Mouse (Mus musculus): ENCODE results near the gene Ppp2r5c.

Gene Ppp2r5c

DNA sequence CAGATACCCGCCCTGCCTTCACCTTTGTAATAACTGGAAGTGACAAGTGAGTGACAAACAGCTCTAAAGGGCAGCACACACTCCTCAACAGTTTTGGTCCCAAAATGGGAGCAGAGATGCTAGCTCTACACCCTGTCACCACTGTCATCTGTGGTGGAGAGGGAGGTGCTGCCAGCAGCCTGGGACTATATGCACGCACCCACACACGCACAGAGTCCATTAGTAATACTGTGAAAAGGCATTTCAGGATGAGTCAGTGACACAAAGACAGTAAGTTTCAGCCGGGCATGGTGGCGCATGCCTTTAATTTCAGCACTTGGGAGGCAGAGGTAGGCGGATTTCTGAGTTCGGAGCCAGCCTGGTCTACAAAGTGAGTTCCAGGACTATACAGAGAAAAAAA lies 111.3 kb downstream of the Ppp2r5c start:
- no peak for DNase-seq (ENCODE audit: low spot score)

DNA sequence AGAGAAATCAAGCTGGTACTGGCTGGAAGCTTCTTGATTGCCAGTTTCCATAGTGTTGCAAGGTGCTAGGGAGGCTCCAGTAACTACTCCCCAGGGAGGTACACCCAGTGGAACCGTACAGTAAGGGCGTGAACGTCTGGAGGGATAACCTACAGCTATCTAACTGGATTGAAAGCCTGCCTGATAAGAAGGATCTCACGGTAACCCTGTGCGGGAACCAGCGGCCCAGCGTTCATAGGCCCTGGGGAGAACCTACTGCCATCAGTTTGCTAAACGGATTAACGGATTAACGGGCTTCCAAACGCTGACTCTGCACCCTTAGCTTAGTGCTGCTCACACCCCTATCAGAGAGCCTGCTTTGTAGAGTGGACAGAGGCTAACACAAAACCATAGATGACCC lies 116.5 kb downstream of the Ppp2r5c start:
- no peak for DNase-seq (ENCODE audit: low spot score)

DNA sequence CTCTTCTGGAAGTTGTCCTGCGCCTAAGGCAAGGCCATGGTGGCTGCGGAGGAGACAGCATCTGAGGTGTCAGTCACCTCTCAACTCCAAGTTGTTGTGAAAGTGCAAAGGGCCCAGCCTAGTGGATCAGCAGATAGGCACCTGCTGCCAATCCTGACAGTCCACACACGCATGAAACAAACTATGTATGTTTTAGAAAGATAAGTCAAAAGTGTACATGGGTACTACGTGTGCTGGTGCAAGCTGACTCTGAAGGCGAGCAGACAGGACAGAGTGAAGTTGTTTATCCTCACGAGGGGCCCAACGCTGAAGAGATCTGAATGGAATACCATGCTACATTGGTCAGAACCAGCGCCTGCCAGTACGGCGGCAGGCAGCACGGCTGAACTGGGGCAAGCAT lies 117.9 kb downstream of the Ppp2r5c start:
- no peak for DNase-seq (ENCODE audit: low spot score)

DNA sequence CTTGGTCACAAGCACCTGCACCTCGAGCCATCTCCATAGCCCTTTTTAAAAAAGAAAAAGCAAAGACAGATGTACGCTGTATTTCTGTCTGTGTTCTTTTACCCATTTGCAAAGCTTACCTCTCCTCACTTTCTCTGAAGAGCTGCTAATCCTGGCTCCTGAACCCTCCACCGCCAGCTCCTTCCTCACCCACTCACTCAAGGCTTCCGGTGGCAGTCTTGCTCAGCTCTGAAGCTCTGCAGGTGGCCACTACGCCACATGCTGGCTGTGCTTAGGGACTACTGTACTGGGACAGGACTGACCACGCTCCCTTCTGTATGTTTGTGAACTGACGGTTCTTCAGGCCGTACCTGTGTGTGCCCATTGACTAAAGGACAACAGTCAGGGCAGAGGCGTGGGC lies 119.4 kb downstream of the Ppp2r5c start:
- no peak for DNase-seq (ENCODE audit: low spot score)

GRCm38 (mm10) chr12:110571050-110571449 lies 124.1 kb downstream of the Ppp2r5c start:
- DNase-seq (ENCODE audit: low spot score), result no peak

- DNase-seq (ENCODE audit: low spot score), result no peak
These were observed 125.4 kb downstream of the Ppp2r5c start for GRCm38 (mm10) chr12:110572351-110572750.

DNA sequence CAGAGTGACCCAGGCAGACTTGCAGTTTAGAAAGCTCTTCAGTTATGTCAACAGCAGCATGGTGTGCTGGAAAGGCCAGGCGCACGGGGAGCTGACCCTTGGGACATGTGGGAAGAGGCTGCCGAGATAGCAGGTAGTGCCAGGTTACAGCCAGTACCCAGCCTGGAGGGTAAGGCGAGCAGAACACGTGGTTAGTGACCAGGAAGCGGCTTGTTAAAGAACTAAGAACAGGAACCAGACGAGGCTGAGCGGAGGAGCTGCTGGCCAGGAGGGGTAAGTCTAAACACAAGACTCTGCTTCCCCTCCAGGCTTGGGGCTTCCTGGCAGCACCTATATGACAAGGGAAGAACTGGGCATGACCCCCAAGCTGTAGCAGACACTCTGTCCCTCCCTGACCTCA lies 126.7 kb downstream of the Ppp2r5c start:
- DNase-seq (ENCODE audit: low spot score), result no peak

- no peak for DNase-seq (ENCODE audit: low spot score)
These were observed 129.0 kb downstream of the Ppp2r5c start for GRCm38 (mm10) chr12:110575926-110576325.

GRCm38 (mm10) chr12:110578333-110578732 lies 131.4 kb downstream of the Ppp2r5c start:
- no peak for DNase-seq (ENCODE audit: low spot score)

- DNase-seq (ENCODE audit: low spot score), result no peak
These were observed 141.7 kb downstream of the Ppp2r5c start for GRCm38 (mm10) chr12:110588622-110589021.

DNA sequence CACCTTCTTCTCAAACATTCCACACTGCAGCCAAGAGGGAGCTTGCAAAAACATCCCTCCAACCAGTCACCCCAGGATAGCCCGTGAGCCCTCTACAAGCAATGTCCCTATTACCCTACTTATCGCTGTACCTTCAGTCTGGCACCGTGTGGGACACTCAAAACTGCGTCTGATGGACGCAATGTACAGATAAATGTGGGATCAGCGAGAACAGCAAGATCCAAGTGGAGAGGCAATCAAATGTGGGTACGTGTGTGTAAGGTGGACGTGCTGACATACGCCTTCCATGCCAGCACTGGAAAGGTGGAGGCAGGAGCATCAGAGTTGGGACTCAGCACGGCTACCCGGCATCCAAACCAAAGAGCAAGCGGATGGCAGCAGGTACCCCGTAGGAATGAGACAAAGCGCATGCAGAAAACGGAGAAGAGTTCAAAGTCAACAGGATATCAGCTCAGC lies 143.9 kb downstream of the Ppp2r5c start:
- no peak for DNase-seq (ENCODE audit: low spot score)

DNA sequence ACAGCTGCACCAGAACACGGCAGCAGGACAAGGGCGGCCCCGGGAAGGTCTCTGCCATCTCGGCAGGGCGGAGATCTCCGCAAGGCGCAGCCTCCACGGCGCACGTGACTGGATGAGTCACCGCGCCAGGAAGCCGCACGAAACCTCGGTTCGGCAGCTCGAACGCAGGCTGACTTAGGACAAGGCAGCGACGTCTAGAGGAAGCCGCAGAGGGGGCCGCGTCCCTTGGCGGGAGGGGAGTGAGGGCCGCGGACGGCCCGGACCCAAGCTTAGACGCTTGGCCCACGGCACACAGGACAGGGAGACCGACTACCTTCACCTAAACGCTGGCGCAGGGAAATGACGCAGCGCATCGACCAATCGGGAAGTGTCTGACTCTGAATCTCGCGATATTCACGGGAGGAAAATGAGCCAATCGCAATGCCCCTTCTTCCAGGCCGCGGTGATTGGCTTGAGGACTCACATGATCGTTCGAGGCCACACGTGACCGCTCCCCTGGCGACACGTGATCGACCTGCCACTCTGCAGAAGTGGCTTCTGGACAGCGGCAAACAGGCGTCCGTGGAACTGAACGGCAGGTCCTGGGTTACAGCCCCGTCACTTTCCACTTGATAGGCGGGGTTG lies 144.5 kb downstream of the Ppp2r5c start:
- peak; percentile 100 for DNase-seq (ENCODE audit: low spot score)

DNA sequence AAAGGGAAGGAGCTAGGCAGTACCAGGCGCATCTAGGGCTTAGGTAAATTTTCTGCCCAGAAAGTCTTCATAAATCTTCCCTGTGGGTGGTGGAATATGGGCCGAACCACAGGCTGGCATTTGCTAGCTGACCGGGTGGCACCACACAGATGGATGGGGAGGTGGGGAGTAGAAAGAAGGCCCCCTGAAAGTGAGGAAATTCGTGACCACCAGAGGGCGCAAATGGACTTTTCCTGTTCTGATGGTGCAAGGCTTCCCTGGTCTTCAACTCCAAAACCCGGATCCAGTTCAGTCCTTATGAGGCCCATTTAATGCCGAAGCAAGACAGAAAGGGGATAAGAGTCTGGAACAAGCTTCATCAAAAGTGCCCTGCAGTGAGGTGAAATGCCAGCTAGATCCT lies 151.6 kb downstream of the Ppp2r5c start:
- DNase-seq (ENCODE audit: low spot score), result peak; percentile 88

GRCm38 (mm10) chr12:110599791-110600190 lies 152.9 kb downstream of the Ppp2r5c start:
- DNase-seq (ENCODE audit: low spot score), result no peak

DNA sequence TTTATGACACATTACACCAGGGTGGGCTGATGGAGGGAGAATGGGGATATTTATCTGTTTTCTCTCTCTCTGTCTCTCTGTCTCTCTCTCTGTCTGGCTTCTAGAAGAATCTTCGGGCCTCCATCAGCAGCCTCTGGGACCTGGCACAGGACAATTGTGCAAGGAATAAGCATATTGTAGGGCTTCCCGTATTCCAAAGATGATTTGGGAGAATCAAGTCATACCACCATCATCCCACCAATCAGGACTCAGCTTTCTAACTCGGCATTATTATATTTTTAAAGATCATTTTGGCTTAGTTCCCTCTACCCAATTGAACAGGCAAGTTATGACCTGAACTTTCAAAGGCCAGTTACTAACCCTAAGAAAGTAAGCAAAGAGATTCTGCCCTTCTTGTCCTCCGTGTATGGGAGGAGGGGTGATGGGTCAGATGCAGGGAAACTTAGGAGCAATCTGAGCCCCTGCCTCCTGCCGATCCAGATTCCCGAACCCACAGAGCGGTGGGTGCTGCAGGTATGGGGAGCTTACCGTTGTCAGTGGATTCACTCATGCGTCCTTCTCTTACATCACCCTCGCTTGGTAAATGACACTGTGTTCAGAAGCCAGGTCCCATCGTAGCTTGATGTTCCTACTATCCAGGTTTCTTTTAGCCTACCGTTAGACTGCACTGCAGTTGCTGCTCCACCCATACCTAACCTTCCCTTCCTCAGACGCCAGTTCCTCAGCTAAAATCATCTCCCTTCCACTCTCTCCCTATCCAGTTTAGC lies 153.5 kb downstream of the Ppp2r5c start:
- DNase-seq (ENCODE audit: low spot score), result no peak

DNA sequence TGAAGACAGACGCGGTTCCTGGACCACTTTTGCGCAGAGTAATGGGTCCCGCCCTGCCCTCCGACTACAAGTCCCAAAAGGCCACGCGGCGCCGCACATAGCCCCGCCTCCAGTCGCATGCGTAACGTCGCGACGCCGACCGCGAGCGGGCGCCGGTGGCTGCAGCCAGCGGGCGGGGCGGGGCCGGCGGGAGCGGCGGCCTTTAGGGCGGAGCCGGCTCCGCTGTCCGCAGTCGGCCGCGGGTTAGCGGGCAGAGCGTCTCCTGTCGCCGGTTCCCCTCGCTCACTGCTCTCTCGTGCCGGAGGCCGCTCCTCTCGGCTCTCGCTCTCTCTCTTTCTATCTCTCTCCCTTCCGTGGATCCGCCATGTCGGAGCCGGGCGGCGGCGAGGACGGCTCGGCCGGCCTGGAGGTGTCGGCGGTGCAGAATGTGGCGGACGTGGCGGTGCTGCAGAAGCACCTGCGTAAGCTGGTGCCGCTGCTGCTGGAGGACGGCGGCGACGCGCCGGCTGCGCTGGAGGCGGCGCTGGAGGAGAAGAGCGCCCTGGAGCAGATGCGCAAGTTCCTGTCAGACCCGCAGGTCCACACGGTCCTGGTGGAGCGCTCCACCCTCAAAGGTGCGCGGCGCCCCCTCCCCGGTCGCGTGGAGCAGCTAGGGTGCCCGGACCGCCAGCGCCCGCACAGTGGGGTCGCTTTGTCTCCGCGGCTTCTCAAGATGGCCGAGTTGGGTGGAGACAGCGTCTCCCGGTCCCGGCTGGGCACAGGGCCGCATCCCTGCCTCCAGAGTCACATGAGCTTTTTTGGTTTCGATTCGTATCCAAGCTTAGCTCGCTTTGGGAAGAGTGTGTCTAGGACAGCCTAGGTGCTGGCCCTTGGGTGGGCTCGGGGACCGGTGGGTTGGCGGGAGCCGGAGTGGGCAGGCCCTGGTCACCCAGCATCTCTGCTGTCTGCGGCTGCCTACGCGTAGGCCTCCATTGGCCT lies 154.6 kb downstream of the Ppp2r5c start, which contains the start of gene Dync1h1:
Gene Dync1h1 (plus strand): TSS at position 212 of the 978 bp plus-strand sequence.
- DNase-seq (ENCODE audit: low spot score), result peak; percentile 95

DNA sequence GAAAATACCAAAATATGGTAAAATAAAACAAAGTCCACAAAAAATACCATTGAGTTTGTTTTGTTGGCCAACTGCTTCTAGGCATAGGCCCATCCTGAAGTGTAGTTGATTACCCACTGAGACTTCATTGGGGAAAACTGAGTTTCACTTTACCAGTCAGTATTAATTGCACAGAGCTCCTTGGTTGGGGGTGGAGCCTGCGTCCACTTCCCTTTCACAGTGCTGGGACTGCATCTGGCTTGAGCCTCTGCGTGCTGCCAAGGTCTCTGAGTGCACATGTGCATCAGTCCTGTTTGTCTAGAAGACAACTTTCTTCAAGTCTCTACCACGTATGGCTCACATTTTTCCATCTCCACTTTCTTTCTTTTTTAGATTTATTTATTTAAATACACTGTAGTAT lies 159.2 kb downstream of the Ppp2r5c start:
- no peak for DNase-seq (ENCODE audit: low spot score)

DNA sequence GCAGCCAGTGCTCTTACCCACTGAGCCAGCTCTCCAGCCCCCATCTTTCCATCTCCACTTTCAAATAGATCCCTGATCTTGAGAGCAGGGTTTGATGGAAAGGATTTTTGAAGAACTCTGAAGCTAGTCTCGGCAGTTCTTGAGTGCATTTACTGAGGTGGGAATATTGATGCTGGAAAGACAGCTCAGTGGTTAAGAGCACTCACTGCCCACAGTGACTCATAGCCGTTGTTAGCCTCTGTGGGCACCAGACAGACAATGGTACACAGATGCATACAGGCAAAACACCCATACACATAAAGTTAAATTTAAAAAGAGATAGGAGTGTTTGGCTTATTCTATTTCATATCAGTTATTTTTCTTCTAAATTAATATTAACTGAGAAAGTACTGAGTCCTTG lies 159.8 kb downstream of the Ppp2r5c start:
- no peak for DNase-seq (ENCODE audit: low spot score)

GRCm38 (mm10) chr12:110608460-110609152 lies 161.7 kb downstream of the Ppp2r5c start:
- DNase-seq (ENCODE audit: low spot score), result peak; percentile 14

- no peak for DNase-seq (ENCODE audit: low spot score)
These were observed 162.2 kb downstream of the Ppp2r5c start for GRCm38 (mm10) chr12:110609153-110609497.

DNA sequence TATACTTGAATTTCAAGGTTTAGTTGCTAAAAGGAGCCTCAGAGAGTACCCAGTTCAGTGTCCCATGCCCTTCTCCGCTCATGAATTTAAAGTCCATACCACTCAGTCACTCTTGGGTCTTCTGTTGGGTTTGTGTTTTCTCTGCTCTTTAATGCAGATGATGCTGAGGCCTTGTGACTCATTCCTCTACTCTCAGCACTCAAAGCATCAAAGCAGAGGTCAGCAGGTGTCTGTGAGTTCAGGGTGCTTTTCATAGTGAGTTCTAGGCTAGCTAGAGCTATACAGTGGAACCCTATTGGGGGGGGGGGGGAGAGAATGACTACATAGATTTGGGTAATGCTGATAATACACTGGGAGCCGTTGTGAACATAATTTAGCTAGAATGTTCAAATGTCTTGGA lies 163.8 kb downstream of the Ppp2r5c start:
- DNase-seq (ENCODE audit: low spot score), result no peak

- no peak for DNase-seq (ENCODE audit: low spot score)
These were observed 183.1 kb downstream of the Ppp2r5c start for GRCm38 (mm10) chr12:110630056-110630455.
